Mouse (Mus musculus): Measurements from ENCODE around the gene Syt12.

Gene Syt12

DNA sequence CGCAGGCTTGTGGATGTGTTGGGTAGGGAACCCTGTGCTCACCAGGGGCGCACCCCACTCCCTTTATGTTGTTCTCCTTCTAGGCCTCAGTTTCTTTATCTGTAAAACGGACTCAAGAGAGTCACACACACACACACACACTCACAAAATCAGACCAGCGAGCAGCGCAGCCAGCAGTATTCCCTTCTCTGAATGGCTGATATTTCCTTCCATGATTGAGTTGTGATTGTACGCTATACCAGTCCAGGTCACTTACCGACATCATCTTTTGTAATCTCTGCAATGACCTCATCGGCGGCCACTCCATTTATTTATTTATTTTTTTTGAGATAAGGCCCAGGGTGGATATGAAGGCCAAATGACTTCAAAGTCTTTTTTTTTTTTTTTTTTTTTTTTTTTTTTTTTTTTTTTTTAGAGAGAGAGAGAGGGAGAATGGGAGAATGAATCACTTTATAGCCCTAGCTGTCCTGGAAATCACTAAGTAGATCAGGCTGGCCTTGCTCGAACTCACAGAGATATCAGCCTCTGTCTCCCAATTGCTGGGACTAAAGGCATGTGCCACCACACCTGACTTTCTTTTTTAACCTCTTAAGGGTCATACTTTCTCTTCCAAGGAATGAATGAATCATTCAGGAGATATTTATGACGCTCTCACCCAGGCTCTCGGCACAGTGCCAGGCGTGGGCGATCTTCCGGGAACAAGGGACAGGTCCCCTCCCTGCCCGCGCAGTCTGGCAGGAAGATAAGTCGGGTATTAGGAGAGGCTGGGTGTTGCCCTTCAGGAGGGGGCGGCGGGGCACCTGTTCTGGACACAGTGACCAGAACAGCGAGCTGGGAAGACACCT, at the start of gene Syt12:
TSS of gene Syt12 (minus strand) at position 103 of the 845 bp plus-strand sequence.
- no peak for DNase-seq (ENCODE audit: low spot score)

DNA sequence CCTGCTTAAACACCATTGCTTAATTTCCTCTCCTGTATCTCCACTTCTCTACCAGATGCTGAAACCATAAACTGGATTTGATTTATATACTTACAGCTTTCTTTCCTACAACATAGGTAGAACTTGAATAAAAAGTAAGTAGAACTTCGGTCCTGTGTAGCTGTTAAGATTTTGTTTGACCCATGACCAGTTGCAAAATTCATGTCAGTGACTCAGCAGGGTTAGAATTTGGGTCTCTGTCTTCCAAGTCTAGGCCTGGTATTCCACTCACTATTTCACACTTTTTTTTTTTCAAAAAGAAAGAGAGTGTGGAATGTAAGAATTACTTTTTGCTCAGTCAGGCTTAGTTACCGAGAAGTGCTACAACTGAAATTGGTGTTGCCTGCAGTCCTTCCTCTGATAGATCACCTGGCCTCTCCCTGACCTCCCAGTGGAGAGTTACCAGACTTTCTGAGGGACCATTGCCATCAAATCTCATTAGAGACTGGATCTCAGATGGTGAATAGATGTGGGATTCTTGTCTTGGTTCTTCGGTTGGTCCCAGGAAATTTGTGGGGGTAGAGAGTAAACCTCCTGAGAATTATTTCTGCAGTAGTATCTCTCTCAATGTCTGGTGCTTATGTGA, 44.3 kb upstream of the Syt12 start:
- no peak for DNase-seq (ENCODE audit: low spot score)

DNA sequence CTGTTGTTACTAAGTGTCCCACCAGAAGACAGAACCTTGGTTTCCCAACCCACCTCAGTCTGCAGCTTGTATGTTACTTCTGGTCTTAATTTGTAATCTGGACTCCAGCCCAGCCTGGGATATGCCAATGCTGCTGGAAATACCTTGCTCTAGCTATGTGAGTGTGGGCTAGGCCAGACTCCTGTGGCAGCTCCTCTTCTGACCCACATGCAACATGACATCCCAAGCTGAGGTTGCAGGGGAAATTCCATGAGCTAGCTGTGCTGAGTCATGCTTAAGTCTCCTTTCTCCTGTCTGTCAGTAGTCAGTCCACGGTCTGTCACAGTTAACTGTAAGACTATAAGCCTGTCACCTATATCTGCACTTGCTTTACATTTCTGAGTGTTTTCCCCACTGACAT, 40.2 kb upstream of the Syt12 start:
- DNase-seq (ENCODE audit: low spot score): no peak

DNA sequence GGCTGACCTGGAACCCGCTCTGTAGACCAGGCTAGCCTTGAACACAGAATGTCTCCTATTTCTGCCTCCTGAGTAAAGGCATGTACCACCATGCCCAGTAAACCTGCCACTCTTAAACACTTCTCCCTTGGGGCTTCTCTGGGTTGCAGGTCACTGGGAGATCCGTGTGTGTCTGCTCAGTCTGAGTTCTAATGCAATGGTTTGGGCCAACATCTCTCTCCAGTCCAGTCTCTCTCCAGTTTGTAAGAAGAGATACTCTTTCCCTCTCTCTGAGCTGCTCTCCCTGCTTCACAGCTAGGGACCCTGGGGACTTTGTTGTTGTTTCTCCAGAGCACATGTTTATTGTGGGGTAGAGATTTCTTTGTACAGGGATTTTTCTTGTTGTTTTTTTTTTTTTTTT, 39.0 kb upstream of the Syt12 start:
- no peak for DNase-seq (ENCODE audit: low spot score)

DNA sequence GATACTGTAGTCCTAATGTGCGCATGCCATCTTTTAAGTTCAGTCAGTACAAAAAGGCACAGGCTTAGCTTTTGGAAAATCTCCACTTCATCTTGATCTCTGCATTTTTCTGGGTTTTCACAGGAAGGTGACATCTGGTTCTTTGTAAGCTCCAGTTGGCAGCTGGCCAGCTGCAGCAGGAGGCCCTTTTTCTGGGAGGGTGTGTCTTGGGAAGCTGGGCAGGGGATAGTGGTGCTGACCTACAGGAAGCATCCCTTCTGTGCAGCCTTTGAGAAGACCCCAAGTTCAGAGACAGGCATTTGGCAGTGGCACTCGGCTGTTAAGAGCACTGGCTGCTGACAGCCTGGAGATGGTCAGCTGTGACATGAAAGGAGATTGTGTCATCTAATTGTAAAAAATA, 38.5 kb upstream of the Syt12 start:
- peak; percentile 27 for DNase-seq (ENCODE audit: low spot score)

DNA sequence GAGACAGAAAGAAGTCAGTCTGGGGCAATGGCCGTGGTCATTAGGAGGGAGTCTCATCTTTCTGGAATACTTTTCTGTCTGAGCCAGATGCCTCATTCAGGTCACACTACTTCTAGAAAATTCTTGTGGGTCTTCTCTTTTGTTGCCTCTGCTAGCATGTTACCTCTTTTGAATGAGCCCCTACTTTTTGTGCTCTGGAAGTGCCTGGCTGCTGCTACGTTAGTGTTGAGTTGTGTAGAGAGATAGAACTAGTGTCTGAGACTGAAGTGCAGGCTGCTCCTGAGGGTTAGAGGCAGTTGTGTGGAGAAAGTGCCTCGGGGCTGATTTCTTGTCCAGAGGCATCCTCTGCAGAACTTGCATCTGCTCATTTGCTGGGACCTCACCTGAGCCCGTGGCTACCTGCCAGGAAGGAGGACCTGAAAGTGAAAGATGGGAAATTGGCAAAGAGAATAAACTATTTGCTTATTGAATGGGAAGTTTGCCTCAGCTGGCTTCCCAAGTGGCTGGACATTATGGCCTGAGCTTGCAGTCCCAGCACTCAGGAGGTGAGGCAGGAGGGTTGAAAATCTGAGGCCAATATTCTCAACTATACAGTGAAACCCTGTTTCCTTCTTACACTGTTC, 36.1 kb upstream of the Syt12 start:
- no peak for DNase-seq (ENCODE audit: low spot score)

DNA sequence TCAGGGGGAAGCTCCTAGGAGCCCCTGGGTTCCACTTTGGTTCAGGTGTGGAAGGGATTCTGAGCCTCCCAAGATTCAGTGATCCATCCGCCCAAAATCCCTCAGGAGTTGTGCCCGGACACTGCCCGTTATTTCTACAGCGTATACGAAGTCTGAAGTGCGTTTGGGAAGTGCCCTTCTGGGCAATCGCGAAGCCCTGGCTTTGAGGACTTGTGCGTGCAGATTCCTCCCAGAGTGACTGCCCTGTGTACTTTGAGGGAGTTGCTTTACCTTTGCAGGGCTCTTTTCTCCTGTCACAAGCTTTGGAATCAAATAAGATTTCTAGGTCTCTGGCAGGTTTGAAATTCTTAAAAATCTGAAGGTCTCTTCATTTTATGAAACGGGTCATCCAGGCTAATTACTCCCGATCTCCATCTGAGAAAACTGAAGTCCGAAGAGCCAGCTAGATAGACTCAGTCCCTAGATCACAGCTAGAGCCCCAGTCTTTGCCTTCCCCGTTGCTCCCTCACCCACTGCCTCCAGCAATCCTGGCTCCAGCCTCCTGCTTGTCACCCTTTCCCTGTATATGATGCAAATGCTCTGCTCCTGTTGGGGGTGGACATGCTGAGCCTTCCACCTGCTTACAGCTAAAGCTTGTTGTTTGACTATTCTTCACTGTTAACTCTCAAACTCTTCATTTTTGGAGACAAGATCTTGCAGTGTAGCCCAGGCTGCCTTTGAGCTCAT, 34.0 kb upstream of the Syt12 start:
- DNase-seq (ENCODE audit: low spot score): no peak

DNA sequence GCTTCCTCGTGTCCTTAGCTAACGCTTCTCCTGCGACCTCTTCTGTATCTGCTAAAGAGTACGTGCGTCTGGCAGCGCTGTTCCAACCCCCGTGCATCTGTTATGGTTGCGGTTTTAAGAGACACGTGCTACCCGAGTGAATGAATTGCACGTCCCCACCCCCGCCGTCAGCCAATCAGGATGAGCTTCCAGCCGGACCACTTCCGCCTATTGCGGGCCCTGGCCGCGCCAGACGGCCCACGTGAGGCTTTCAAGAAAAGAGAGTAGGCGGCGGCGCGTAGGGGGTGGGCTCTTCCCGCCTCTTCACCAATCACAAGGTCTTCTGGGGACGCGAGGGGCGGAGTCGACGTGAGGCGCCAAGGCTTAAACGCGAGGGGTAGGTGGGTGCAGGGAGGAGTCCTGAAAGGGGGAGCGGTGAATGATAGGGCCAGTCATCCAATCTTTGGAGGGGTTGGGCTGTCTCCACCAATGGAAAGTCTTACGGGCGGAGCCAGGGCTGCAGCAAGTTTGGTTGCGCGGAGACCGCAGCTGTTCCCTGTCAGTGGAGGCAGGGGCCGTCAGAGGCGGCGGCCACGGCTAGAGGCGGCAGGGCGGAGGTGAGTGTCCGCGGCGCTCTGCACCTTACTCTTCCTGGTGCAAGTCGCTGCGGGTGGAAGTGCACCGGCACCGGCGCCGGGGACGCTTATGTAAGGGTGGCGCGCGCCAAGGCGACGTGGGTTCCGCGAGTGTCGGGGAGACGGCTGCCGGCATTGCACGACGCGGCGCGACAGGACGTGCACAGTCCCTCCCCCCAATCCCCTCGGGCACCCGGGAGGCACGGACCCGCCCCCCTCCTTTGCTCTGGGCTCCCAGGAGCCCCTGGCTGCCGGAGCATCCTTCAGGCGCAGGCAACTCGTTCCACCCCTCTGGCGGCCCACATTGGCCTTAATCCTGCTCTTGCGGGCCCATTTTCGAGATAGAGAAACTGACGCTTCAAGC, 33.0 kb upstream of the Syt12 start, which contains the start of gene Pcx:
TSS of gene Pcx (plus strand) at position 487 of the 978 bp plus-strand sequence.
- DNase-seq (ENCODE audit: low spot score): peak; percentile 100

DNA sequence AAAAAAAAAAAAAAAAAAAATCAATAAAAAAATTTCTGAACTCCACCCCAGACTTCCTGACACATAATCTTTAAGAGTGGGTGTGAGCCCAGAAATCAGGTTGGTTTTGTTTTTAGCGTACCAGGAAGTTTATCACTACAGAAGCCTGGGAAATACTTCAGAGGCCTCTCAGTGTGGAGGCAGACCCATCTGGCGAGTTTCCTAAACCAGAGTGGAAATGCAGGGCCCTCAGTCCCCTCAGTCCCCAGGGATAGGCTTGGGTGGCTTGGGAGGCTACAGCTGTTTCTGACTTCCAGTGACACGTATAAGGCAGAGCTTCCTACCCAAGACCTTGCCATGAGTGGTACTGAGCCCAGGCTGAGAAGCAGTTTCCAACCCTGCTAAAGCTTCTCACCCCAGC, 30.5 kb upstream of the Syt12 start:
- no peak for DNase-seq (ENCODE audit: low spot score)

DNA sequence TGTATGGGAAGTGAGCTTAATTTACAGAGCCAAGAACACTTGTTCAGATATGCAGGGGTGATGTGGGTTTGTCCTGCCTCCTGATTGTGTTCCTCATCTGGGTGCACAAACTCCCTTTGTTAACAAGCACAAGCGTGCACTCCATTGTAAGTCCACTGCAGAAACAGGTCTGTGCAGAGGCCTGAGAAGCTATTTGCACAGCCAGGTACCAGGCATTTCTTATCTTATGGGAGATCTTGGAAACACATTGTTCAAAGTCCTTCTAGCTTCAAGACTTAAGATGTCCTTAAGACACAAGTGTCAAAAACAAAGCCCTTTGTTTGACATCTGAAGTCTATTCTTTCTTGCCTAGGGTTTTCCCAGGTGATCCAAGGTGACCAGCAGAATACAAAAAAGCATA, 27.6 kb upstream of the Syt12 start:
- DNase-seq (ENCODE audit: low spot score): no peak

DNA sequence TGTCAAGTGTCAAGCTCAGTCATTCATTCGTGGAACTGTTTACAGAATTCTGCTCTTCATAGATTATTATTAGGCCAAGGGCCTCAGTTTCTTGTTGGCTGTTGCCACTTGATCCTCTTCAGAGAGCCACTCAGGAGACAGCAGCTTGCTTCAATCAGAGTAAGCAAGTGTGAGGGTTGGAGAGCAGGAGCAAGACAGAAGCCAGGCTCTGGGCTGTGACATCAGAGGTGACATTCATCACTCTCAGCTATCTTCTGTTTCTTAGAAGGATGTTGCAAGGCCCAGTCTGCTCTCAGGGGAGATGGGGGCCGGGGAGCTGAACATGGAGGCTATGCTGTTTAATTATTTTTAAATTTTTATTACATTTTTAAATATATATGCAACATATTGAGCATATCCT, 25.5 kb upstream of the Syt12 start:
- DNase-seq (ENCODE audit: low spot score): no peak

DNA sequence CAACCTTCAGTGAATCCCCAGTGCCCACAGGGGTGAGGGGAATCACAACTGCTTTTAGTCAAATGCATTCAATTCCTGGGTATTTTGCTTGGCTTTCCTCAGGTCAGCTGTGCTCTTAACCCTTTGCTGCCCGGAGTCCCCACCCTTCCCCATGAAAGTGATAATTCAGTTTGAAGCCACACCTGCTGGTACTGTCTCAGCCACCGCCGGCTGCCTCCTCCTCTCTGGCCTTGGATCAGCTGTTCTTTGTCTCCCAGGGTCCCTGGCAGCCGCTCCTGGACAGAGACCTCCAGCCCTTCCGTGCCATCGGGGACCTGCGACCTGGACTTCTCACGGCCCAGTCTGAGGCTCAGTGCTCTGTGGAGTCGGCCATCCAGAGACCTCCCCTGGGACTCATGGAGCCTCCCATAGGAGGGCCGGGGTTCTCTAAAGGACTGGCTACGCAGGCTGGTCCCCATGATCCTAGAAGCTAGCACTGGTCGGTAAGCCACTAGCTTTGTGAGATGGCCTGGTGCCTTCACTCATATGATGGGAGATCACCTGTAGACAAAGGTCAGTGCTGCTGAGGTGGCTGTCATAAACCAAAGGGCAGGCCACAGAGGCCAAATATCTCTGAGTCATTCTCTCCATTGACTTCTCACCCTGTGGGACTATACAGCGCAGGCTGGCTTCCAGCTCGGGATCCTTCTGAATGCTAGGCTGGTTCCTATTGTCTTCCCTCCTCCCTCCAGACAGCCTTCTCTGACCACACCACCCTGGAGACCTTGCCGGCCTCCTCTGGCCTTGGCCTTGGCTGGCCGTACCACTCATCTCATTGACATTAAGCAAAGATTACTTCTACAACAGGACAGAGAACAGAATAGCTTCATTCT, 21.1 kb upstream of the Syt12 start, which contains the start of gene 2010003K11Rik:
TSS of gene 2010003K11Rik (minus strand) at position 522 of the 872 bp plus-strand sequence.
- no peak for DNase-seq (ENCODE audit: low spot score)

DNA sequence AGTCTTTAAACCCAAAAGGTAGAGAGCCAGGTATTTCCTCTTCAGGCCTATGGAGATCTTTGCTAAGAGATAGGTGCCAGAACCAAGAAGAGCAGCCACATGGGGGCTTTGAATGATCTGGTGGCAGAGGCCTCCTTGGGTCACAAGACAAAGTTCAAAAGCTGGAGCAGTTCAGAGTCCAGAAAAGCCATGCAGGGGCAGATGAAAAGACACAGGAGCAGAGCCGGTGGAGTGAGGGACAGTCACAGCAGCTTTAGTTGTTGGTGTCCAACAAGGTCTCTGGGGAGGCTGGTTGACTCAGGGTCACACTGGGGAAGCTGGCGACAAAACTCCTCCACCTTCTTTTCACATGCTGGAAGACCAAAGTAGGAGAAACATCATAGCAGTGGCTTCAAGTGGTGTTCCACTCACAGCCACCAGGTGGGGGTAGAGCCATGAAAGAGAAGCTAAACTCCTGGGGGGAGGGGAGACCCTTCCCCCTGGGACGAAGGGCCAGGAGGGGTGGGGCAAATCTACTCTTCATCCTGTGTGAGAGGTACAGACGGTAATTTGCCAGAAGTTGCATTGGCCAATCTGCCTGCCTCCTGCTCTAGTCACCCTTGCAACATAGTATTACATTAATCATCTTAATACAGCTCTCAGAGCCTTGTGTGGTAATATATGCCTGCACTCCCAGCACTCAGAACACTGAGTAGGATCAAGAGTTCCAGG, 20.2 kb upstream of the Syt12 start:
- peak; percentile 93 for DNase-seq (ENCODE audit: low spot score)

DNA sequence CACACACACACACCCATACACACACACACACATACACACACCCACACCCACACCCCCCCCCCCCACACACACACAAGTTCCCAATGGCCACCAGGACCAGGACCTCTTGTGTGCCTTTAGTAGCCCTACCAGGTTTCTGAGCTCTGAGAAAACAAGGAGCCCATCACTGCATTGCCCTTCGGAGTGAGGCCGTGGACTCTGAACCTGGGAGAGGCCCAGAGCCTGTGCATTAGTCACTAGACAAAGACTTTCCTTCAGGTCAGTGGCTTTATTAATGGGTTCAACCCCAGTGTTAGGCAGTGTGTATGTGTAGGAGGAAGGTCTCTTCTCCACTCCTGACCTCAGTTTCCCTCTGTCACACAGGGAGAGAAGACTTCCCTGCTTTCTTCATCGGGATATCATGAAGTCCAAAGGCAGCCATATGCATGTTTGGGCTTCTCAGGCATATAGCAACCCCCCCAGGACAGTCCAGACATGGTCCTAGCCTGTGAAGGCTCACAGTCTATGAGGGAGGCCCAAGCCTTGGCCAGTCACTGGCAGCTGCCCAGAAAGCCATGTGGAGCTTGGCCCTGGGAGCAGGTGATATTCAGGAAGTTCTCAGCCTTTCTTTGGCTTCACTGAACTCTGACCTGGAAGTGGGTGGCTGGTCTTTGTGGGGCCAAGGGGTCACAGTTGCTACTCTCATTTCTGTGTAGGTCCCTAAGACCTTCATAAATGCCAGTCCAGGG, 19.5 kb upstream of the Syt12 start:
- no peak for DNase-seq (ENCODE audit: low spot score)

DNA sequence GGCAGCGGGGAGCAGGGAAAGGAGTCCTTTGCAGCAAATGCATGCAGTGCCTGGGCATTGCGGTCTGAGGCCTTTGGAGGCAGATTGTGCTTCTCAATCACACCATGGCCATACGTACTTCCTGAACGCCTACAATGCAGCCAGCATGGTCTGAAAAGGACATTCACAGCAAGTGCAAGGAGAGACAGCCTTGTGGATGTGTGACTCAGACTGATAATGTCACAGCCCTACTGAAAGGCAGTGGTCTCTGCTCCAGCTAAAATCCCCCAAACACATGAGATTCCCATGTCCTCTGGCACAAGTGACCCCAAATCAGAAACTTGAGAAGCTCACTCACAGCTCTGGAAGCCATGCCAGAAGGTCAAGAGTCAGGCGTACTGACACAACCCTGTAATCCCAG, 18.6 kb upstream of the Syt12 start:
- no peak for DNase-seq (ENCODE audit: low spot score)

DNA sequence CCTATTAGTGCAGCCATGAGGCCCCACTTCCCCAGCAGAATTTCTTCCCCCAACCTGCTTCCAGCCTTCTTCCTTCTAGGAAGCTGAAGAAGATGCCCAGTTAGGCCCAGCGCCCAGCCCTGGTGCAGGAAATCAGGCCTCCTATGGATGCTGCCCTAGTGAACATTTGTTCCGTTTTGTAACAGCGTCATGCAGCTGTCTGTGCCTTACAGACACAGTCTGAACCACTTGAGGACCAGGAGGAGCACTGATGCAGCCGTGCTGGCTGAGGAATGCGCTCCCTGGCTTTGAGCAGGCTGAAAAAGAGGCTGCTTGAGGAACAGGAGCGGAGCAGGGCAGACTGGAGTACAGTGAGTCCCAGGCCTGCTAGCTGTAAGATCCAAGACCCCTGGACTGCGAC, 17.5 kb upstream of the Syt12 start:
- DNase-seq (ENCODE audit: low spot score): no peak

DNA sequence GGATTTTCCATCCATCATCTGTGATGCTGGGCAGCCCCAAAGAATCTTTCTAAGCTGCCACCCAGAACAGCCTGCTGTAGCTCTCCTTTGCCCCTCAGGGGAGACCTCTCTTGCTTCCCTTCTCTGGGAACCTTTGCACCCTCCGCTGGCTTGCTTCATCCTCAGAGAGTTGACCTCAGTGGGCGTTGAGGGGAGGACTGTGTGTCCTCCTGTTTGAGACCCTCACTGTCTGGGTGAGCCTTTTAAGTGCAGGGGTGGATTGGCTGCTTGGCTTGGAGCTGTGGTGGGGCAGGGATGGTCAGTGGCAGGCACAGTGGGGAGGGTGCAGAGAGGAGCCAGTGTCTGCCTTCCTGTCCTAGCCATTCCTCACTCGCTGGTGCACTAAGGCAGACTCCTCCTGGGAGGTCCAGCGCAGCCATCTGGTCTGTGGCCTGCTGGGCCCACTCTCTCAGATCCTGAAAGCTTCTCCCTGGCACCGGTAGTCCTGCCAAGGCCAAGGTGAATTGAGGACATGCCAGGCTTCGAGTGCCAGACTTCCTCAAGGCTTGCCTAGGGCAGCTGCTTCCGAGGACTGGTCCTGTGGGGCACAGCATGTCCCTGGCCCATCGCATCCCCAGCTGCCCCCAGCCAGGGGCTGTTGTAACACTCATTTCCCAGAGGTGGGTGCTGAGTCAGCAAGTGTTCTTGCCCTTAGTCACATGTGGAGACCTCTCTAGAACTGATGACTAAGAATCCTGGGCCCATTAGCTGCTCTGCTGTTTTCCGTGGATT, 15.5 kb upstream of the Syt12 start:
- DNase-seq (ENCODE audit: low spot score): no peak

DNA sequence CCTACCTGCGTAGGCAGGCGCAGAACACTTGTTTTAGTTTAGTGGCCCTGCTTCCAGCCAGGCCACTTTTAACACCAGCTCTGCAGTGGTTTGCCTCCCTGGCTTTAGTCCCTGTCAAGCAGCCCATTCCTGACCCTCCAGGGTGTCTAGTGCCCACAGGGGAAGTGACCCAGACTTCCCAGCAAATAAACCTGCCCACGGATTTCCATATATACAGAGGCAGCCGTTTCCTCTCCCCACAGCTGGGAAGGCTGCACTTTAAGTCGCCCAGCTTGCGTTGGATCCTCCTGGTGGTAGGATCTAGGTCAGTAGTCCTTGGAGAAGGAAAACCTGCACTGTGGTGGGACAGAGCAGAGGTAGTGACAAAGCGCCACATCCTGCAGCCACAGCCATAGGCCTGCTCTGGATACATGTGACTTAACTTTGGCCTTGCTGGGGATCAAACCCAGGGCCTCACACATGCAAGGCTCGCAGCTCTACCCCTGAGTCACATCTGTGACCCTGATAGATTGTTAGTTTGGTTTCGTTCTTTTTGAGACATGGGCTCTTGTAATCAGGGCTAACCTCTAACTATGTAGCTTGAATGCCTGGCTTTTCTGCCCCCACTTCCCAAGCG, 13.9 kb upstream of the Syt12 start:
- DNase-seq (ENCODE audit: low spot score): no peak
